Mouse (Mus musculus): ENCODE data around the gene Coq4. TPM values are rescaled to one million over a fixed set of nuclear protein-coding genes. Genes with fewer than 3 reads are reported as not detected.

The Coq4 gene
- total and polyA plus RNA-seq, 2 experiments from 2014 or later, result 35.8 to 52.0 TPM

- peak within 1 kb of the TSS; percentile 62 for H3K4me3 ChIP-seq (ENCODE audit: low read length)
- H3K4me2 ChIP-seq (ENCODE audit: low read depth, low read length), result peak within 1 kb of the TSS; percentile 86
- no peaks in the 10 kb centered on the region for H3K9me3 ChIP-seq (ENCODE audit: low read length)
- H3K36me3 ChIP-seq (ENCODE audit: insufficient read depth, low read length), result peaks cover 34% of the 10 kb centered on the region
- H3K9ac ChIP-seq (replicated peaks; ENCODE audit: low read length), result peak within 1 kb of the TSS; percentile 64
- peak; percentile 85 for DNase-seq (ENCODE audit: low spot score)
- 2% methylated on average over 45 of the region's 45 CpGs for WGBS
- no peak for TF ChIP-seq CTCF (IDR thresholded peaks at IDR 0.05; ENCODE audit: low read depth)
- H3K27ac ChIP-seq, result peak within 1 kb of the TSS; percentile 75
- H3K27me3 ChIP-seq (ENCODE audit: insufficient read depth, low read length), result no peaks in the 10 kb centered on the region
- H3K4me1 ChIP-seq (ENCODE audit: insufficient read depth, low read length), result no peaks in the 10 kb centered on the region
- peak; percentile 79 for ATAC-seq
Measured at GRCm38 (mm10) chr2:29787937-29788681, 816 bp downstream of the Coq4 start, which contains the start of gene Trub2. Gene Trub2 (minus strand): TSS chr2:29788502.

DNA sequence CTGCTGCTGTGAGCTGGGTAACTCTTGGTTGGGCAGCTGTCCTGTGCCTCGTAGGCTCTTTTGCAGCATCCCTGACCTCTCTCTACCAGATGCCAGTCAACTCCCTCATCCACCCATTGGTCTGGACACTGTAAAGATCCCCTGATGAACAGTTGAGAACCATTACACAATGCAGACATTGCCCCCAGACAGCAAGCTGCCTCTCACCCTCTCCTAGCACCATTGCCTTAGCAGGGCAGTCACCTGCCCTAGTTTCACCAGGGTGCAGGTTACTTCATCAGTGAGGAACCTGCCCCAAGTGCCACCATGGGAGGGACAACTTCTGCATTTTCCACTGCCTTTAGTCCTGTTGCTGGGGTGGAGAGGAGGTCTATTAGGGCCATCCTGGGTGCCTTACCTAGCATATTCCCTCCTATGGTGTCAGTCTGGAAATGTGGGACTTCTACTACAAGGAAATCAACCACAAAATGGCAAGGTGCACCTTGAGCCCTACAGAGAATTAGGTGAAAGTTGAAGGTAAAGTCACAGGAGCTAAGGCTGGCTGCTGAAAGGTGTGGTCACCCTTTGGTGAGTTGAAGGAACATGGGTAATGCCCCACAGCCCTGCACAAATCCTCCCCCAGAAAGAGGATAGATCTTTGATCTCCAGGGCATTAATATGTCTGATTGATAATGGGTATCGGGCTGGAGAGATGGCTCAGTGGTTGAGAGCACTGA is 5.6 kb downstream of the Coq4 start:
- Histone ChIP-seq H3K4me2 (ENCODE audit: low read depth, low read length) (no peak overlapping the region), H3K27me3 (ENCODE audit: insufficient read depth, low read length) (no peaks in the 10 kb centered on the region), H3K27ac (no peak overlapping the region), H3K4me1 (ENCODE audit: insufficient read depth, low read length) (no peaks in the 10 kb centered on the region), H3K36me3 (ENCODE audit: insufficient read depth, low read length) (peaks cover 36% of the 10 kb centered on the region; the same call in 1 of the 2 replicates), H3K9ac (replicated peaks; ENCODE audit: low read length) (no peak overlapping the region), H3K4me3 (ENCODE audit: low read length) (no peak overlapping the region), H3K9me3 (ENCODE audit: low read length) (no peaks in the 10 kb centered on the region)
- TF ChIP-seq CTCF (IDR thresholded peaks at IDR 0.05; ENCODE audit: low read depth), result no peak
- DNase-seq (ENCODE audit: low spot score), result no peak
- WGBS, result 96% methylated on average over 2 of the region's 2 CpGs
- no peak for ATAC-seq

DNA sequence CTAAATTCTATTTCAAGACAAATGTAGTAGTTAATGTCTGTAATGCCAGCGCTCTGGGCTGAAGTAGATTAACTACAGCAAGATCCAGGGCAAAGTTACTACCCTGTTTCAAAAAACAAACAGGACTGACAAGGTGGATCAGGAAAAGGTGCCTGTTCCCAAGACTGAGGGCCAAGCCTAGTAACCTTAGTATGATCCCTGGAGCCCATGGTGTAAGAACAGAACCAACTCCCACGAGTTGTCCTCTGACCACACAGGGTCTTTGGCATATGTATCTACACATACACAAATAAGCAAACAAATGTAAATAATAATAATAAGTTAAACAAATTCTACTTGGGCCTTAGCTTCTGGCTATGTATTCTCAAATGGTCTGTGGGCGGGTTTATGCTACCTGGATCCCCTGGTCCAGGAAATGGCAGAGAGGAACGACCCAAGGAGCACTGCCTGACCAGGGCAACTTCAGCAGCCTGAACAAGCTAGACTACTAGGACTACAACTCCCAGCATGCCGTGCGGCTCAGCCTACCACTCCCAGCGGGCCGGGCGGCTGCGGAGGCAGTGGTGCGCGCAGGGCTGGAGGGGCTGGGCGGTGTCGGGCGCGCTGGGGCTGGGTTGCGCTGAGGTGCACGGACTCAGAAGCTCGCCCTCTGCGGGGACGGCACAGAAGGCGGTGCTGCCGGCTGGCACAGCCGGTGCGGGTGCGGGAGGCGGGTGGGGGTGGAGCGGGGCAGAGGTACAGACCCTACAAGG is 15.0 kb downstream of the Coq4 start, which contains the start of gene Slc27a4:
Gene Slc27a4, plus strand, starts transcription at position 560 of the 752 bp plus-strand sequence.
- no peak for TF ChIP-seq CTCF (IDR thresholded peaks at IDR 0.05; ENCODE audit: low read depth)
- no peaks in the 10 kb centered on the region for H3K9me3 ChIP-seq (ENCODE audit: low read length)
- peak within 1 kb of the TSS; percentile 92 for H3K4me3 ChIP-seq (ENCODE audit: low read length)
- WGBS, result 5% methylated on average over 28 of the region's 28 CpGs
- H3K9ac ChIP-seq (replicated peaks; ENCODE audit: low read length), result peak within 1 kb of the TSS; percentile 94
- peak within 1 kb of the TSS; percentile 75 for H3K4me2 ChIP-seq (ENCODE audit: low read depth, low read length)
- DNase-seq (ENCODE audit: low spot score) (peak; percentile 96), ATAC-seq (peak; percentile 96)
- no peaks in the 10 kb centered on the region for H3K27me3 ChIP-seq (ENCODE audit: insufficient read depth, low read length)
- H3K27ac ChIP-seq, result peak within 1 kb of the TSS; percentile 91
- H3K36me3 ChIP-seq (ENCODE audit: insufficient read depth, low read length), result peaks cover 30% of the 10 kb centered on the region
- H3K4me1 ChIP-seq (ENCODE audit: insufficient read depth, low read length), result peaks cover 11% of the 10 kb centered on the region

- Histone ChIP-seq H3K9ac (replicated peaks; ENCODE audit: low read length) (peak overlapping the region; percentile 94), H3K27me3 (ENCODE audit: insufficient read depth, low read length) (no peaks in the 10 kb centered on the region), H3K36me3 (ENCODE audit: insufficient read depth, low read length) (peaks cover 35% of the 10 kb centered on the region), H3K4me3 (ENCODE audit: low read length) (peak overlapping the region; percentile 92), H3K4me2 (ENCODE audit: low read depth, low read length) (peak overlapping the region; percentile 75), H3K9me3 (ENCODE audit: low read length) (no peaks in the 10 kb centered on the region), H3K4me1 (ENCODE audit: insufficient read depth, low read length) (peaks cover 11% of the 10 kb centered on the region), H3K27ac (peak overlapping the region; percentile 91)
- WGBS, result under 1% methylated on average over 34 of the region's 39 CpGs
- no peak for TF ChIP-seq CTCF (IDR thresholded peaks at IDR 0.05; ENCODE audit: low read depth)
- ATAC-seq, result peak; percentile 85; the same call in 1 of the 2 replicates
- no peak for DNase-seq (ENCODE audit: low spot score)
Measured at GRCm38 (mm10) chr2:29802827-29803201, 15.5 kb downstream of the Coq4 start.

- ATAC-seq (peak; percentile 44; the same call in 1 of the 2 replicates), DNase-seq (ENCODE audit: low spot score) (peak; percentile 51)
- peaks cover 40% of the 10 kb centered on the region for H3K36me3 ChIP-seq (ENCODE audit: insufficient read depth, low read length)
- H3K4me1 ChIP-seq (ENCODE audit: insufficient read depth, low read length), result peaks cover 11% of the 10 kb centered on the region
- 19% methylated on average over 6 of the region's 6 CpGs for WGBS
- peak overlapping the region; percentile 92 for H3K4me3 ChIP-seq (ENCODE audit: low read length)
- peak overlapping the region; percentile 91 for H3K27ac ChIP-seq
- peak overlapping the region; percentile 94 for H3K9ac ChIP-seq (replicated peaks; ENCODE audit: low read length)
- H3K4me2 ChIP-seq (ENCODE audit: low read depth, low read length), result peak overlapping the region; percentile 75
- TF ChIP-seq CTCF (IDR thresholded peaks at IDR 0.05; ENCODE audit: low read depth), result peak; percentile 61
- H3K9me3 ChIP-seq (ENCODE audit: low read length), result no peaks in the 10 kb centered on the region
- H3K27me3 ChIP-seq (ENCODE audit: insufficient read depth, low read length), result no peaks in the 10 kb centered on the region
Measured at GRCm38 (mm10) chr2:29803400-29803831, 16.1 kb downstream of the Coq4 start.

DNA sequence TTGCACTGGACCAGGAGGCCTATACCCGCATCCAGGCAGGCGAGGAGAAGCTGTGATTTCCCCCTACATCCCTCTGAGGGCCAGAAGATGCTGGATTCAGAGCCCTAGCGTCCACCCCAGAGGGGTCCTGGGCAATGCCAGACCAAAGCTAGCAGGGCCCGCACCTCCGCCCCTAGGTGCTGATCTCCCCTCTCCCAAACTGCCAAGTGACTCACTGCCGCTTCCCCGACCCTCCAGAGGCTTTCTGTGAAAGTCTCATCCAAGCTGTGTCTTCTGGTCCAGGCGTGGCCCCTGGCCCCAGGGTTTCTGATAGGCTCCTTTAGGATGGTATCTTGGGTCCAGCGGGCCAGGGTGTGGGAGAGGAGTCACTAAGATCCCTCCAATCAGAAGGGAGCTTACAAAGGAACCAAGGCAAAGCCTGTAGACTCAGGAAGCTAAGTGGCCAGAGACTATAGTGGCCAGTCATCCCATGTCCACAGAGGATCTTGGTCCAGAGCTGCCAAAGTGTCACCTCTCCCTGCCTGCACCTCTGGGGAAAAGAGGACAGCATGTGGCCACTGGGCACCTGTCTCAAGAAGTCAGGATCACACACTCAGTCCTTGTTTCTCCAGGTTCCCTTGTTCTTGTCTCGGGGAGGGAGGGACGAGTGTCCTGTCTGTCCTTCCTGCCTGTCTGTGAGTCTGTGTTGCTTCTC is 28.5 kb downstream of the Coq4 start:
- ATAC-seq, result no peak
- Histone ChIP-seq H3K27ac (no peak overlapping the region), H3K9ac (replicated peaks; ENCODE audit: low read length) (no peak overlapping the region), H3K4me1 (ENCODE audit: insufficient read depth, low read length) (0 out of 2 replicates have a peak, but pooled peaks cover 3% of the 10 kb centered on the region), H3K27me3 (ENCODE audit: insufficient read depth, low read length) (no peaks in the 10 kb centered on the region), H3K4me3 (ENCODE audit: low read length) (no peak overlapping the region), H3K4me2 (ENCODE audit: low read depth, low read length) (no peak overlapping the region), H3K36me3 (ENCODE audit: insufficient read depth, low read length) (peaks cover 46% of the 10 kb centered on the region), H3K9me3 (ENCODE audit: low read length) (no peaks in the 10 kb centered on the region)
- WGBS, result 83% methylated on average over 11 of the region's 11 CpGs
- DNase-seq (ENCODE audit: low spot score), result no peak
- TF ChIP-seq CTCF (IDR thresholded peaks at IDR 0.05; ENCODE audit: low read depth), result no peak

Measured in hindbrain, postnatal 0 days (tissue).